Mouse (Mus musculus): ENCODE measurements around the gene Clns1a.
A peak's percentile ranks its signal among the peaks of the same experiment; 100 is the strongest.

Clns1a gene

DNA sequence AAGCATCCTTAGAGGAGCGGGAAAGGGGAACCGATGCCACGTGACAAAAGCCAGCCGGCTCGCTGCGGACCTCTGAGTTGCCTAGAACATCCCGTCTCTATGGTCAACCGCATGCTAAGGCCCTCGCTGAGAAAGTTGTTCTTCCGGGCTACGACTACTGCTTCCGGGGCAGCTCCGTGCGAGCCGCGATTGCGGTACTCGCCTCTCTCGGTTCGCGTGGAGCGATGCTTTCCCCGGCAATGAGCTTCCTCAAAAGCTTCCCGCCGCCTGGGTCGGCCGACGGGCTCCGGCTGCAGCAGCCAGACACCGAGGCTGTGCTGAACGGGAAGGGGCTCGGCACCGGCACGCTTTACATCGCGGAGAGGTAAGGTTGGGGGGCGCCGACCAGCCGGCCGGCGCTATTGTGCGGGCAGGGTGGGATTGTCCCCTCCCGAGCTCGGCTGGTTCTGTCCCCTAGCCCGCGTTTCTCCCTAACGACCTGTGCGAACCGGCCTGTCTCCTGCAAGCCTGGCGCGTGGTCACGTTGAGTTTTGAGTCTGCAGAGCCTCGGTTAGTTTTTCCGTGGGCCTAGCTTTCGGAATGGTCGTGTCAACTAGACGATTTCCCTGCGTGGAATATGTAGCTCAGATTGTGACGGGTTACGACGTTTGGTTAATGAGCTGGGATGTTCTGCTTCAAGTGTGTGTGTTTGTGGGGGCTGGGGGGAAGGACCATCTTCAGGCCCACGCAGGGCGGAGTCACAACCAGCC, at the start of gene Clns1a:
Clns1a (plus strand) TSS at position 129 of the 749 bp plus-strand sequence.
- peak; percentile 95 for DNase-seq (ENCODE audit: low read depth, low spot score)
- H3K27me3 ChIP-seq (ENCODE audit: control insufficient read depth, insufficient read depth, low read length, poor library complexity, severe bottlenecking), result no peaks in the 10 kb centered on the region
- no peaks in the 10 kb centered on the region for H3K36me3 ChIP-seq (ENCODE audit: control insufficient read depth, insufficient read depth, low read length, poor library complexity, severe bottlenecking)

DNA sequence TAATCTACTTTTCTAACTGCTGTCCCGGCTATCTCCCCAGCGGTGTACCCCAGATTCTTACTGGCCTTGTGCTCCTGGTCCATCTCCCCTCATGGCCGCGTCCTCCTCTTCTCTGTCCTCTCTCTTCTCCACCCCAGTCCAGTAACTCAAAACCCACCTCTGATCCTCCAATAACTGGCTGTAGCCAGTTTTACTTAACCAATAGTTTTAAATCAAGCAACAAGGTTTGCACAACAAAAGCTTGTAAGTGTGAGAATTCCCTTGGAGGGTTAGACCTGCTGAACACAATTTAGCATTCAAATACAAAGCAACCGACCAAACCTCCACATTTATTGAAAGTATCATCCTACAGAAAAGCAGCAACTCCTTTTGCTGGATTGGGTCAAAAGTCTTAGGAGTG, 48.8 kb upstream of the Clns1a start:
- no peaks in the 10 kb centered on the region for H3K36me3 ChIP-seq (ENCODE audit: control insufficient read depth, insufficient read depth, low read length, poor library complexity, severe bottlenecking)
- no peaks in the 10 kb centered on the region for H3K27me3 ChIP-seq (ENCODE audit: control insufficient read depth, insufficient read depth, low read length, poor library complexity, severe bottlenecking)
- no peak for DNase-seq (ENCODE audit: low read depth, low spot score)

DNA sequence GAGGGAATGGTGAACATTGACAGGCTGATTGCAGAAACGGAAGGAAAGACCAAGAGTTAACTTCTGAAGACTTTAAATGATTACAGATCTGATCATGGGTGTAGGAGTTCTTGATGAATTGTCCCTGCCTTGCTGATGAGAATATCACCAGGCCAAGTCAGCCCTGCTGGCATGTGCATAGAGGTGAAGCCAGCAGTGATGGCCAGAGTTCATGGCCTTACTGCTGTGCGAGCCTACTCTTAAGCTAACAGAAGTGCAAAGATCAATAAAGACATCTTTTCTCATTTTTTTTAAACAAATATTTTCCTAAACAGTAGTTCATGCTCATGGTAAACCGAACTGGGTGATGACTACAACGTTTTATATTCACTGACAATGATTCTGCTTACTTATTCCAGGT, 45.7 kb upstream of the Clns1a start:
- Histone ChIP-seq H3K36me3 (ENCODE audit: control insufficient read depth, insufficient read depth, low read length, poor library complexity, severe bottlenecking) (peaks cover 1% of the 10 kb centered on the region; the same call in 1 of the 2 replicates), H3K27me3 (ENCODE audit: control insufficient read depth, insufficient read depth, low read length, poor library complexity, severe bottlenecking) (no peaks in the 10 kb centered on the region)
- no peak for DNase-seq (ENCODE audit: low read depth, low spot score)

DNA sequence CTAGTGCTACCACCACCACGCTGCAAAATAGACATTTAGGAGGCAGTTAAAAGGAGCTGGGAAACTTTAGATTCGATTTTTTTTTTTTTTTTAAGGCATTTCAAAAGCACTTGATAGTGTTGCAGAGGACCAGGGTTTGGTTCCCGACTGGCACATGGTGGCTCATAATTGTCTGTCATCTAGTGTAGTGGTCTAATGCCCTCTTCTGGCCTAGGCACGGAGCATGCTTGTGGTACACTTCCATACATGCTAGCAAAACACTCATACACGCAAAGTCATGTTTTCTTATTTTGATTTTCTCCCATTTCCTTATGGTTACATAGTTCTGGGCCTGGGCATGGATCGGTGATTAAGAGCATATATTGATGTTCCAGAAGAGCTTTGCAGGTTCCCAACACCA, 40.3 kb upstream of the Clns1a start:
- H3K27me3 ChIP-seq (ENCODE audit: control insufficient read depth, insufficient read depth, low read length, poor library complexity, severe bottlenecking), result no peaks in the 10 kb centered on the region
- peaks cover 6% of the 10 kb centered on the region for H3K36me3 ChIP-seq (ENCODE audit: control insufficient read depth, insufficient read depth, low read length, poor library complexity, severe bottlenecking)
- peak; percentile 15 for DNase-seq (ENCODE audit: low read depth, low spot score)

DNA sequence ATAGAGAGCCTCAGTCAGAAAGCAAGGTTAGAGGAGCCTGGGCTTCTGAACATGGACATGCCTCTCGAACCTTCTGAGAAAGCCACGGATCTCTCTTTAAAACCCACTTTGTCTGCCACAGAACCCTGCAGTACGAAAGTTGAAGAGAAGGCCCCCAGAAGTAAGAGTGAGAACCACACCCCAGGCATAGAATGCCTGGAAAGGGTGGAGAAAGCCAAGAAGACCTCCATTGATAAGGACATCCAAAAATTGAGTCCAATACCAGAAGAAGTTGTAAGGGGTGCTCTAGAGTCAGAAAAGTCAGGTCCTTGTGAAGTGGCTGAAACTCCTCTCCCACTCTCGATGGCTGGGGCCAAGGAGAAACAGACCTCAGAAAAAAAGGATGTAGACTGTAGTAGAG, 34.8 kb upstream of the Clns1a start:
- no peaks in the 10 kb centered on the region for H3K27me3 ChIP-seq (ENCODE audit: control insufficient read depth, insufficient read depth, low read length, poor library complexity, severe bottlenecking)
- H3K36me3 ChIP-seq (ENCODE audit: control insufficient read depth, insufficient read depth, low read length, poor library complexity, severe bottlenecking), result peaks cover 16% of the 10 kb centered on the region; the same call in 1 of the 2 replicates
- no peak for DNase-seq (ENCODE audit: low read depth, low spot score)

DNA sequence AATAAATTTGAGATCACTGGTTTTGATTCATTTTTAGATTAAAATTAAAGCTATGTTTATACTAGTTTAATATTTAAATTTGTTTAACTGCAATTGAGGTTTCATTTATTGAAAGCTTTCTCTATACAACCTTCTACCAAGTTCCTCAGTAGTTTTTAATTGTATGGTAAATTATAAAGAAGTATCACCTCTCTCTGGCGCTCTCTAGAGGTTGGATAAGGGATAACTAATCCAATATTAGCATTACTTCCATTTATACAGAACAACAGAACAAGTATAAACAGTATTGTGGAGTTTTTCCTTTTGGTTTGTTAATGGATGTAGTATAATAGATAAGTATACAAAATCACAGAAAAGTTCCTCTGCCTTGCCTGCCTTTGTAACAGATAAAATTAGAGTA, 17.2 kb upstream of the Clns1a start:
- DNase-seq (ENCODE audit: low read depth, low spot score), result peak; percentile 65
- Histone ChIP-seq H3K36me3 (ENCODE audit: control insufficient read depth, insufficient read depth, low read length, poor library complexity, severe bottlenecking) (peaks cover 9% of the 10 kb centered on the region), H3K27me3 (ENCODE audit: control insufficient read depth, insufficient read depth, low read length, poor library complexity, severe bottlenecking) (no peaks in the 10 kb centered on the region)

DNA sequence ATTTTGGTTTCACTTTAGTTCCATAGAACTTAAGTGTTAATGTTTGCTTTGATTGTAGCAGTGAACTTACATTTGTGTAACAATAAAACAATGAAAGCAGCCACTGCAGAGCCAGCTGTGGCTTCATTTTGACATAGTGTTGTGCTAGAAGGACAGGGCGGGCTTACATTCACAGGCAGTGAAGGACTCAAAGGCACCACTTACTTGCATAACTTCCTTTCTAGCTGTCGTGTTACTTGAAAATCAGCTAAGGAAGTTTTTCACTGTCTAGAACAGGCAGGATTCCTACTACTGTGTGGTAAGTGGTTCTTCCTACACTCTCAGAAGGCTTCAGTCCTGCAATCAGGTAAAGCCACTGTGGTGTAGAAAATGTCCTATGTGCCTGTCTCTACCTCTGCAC, 8.6 kb upstream of the Clns1a start:
- no peak for DNase-seq (ENCODE audit: low read depth, low spot score)
- Histone ChIP-seq H3K36me3 (ENCODE audit: control insufficient read depth, insufficient read depth, low read length, poor library complexity, severe bottlenecking) (peaks cover 2% of the 10 kb centered on the region; the same call in 1 of the 2 replicates), H3K27me3 (ENCODE audit: control insufficient read depth, insufficient read depth, low read length, poor library complexity, severe bottlenecking) (no peaks in the 10 kb centered on the region)

DNA sequence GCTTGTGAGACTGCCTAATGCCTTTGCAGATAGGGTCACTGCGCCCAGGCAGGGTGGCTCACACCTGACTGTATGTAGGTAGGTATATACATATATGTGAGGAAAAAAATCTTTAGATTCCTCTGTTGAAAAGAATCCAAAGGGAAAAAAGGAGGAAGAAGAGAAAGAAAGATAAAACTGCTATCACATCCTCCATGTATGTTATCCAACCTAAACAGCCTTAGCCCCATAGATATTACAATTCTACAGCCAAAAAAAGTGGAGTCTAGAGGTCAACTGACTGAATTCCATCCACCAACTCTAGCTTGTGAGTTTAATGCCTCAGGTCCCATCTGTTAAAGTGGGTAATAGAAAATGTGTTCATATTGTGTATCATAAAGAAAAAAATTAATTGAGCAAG, 993 bp upstream of the Clns1a start:
- no peaks in the 10 kb centered on the region for H3K36me3 ChIP-seq (ENCODE audit: control insufficient read depth, insufficient read depth, low read length, poor library complexity, severe bottlenecking)

DNA sequence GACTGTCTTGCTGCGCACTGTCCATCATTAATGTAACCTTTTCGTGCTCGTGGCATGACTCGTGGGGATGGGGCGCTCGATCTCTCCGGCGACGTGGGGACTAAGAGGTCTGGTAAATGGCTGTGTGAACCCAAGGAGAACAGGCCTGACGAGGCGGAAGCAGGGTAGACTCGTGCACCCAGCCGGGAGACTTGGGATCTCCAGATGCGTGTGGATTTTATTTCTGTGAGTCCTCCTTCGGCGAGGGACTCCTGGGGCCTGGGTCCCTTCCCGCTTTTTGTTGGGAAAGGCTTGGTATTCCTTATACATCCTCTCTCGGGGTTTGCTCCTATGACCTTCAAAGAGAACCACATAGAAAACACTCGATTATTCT, 315 bp upstream of the Clns1a start:
- no peak for DNase-seq (ENCODE audit: low read depth, low spot score)
- Histone ChIP-seq H3K27me3 (ENCODE audit: control insufficient read depth, insufficient read depth, low read length, poor library complexity, severe bottlenecking) (no peaks in the 10 kb centered on the region), H3K36me3 (ENCODE audit: control insufficient read depth, insufficient read depth, low read length, poor library complexity, severe bottlenecking) (no peaks in the 10 kb centered on the region)

More for the DNA sequence above, 993 bp upstream of the Clns1a start:
- no peak for DNase-seq (ENCODE audit: low read depth, low spot score)
- no peaks in the 10 kb centered on the region for H3K27me3 ChIP-seq (ENCODE audit: control insufficient read depth, insufficient read depth, low read length, poor library complexity, severe bottlenecking)

DNA sequence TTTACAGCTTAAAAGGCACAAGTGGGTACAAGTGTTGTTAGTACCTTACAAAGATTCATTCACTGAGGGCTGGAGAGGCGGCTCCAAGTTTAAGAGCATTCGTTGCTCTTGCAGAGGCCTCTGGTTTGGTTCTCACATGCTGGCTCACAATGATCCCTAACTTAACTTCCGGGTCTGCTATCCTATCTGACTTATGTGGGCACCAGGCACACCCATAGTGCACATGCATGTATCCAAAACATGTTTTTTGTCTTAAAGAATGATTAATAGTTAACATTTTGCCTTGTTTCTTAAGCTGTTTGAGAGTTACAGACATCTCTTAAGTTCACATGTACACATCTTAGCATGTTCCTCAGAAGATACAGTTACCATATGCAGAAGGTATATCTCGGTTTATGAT, 3.7 kb downstream of the Clns1a start:
- H3K27me3 ChIP-seq (ENCODE audit: control insufficient read depth, insufficient read depth, low read length, poor library complexity, severe bottlenecking), result no peaks in the 10 kb centered on the region
- no peak for DNase-seq (ENCODE audit: low read depth, low spot score)
- no peaks in the 10 kb centered on the region for H3K36me3 ChIP-seq (ENCODE audit: control insufficient read depth, insufficient read depth, low read length, poor library complexity, severe bottlenecking)

DNA sequence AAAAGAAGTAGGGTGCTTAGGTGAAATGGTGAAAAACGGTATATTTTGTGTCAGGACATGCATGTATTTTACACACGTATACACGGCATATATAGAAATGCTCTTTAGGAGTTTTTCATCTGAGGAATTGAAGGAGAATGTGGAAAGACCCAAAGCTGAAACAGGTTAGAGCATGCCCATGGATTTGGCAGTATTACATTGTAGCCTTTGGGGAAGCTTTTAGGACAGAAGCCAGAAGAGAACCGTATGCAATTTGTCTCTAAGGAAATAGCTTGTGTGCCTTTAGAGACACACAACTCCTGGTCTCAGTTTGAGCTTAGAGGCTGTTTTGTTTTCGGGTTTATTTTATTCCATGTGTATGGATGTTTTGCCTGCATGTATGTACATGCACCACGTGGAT, 4.7 kb downstream of the Clns1a start:
- no peaks in the 10 kb centered on the region for H3K27me3 ChIP-seq (ENCODE audit: control insufficient read depth, insufficient read depth, low read length, poor library complexity, severe bottlenecking)
- no peak for DNase-seq (ENCODE audit: low read depth, low spot score)
- H3K36me3 ChIP-seq (ENCODE audit: control insufficient read depth, insufficient read depth, low read length, poor library complexity, severe bottlenecking), result no peaks in the 10 kb centered on the region

DNA sequence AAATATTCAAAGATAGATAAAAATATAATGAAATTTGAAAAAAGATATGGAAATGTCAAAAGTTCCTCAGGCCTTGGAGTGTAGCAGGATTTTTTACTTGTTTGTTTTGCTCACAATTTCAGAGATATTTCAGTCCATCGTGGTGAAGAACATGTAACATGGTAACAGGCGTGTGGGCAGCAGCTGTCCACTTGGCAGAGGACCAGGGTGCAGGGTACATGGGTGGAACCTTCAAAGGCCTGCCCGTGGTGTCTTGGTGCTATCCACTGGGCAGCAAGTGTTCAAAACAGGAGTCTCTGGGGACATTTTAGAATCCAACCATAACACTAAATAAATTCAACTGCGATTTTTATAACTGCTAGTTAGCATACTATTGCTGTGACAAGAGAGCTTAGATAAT, 10.7 kb downstream of the Clns1a start:
- Histone ChIP-seq H3K36me3 (ENCODE audit: control insufficient read depth, insufficient read depth, low read length, poor library complexity, severe bottlenecking) (peaks cover 2% of the 10 kb centered on the region; the same call in 1 of the 2 replicates), H3K27me3 (ENCODE audit: control insufficient read depth, insufficient read depth, low read length, poor library complexity, severe bottlenecking) (no peaks in the 10 kb centered on the region)
- no peak for DNase-seq (ENCODE audit: low read depth, low spot score)

DNA sequence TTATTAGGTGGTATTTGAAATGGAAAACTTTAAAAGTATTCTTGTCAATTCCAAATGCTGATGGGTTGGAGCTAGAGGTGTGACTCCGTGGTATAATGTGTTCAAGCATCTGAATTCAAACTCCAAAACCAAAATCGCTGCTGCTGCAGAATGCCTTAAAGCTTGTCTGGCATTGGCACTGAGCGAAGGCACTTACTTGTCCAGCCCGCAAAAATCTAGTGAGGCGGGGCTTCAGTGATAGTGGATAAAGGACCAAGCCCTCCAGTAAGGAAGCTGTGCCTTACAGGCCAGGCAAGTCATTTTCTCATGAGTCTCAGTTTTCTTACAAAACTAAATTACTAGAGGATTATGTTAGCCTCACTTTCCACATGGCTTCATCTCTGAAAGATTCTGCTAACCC, 11.4 kb downstream of the Clns1a start:
- H3K27me3 ChIP-seq (ENCODE audit: control insufficient read depth, insufficient read depth, low read length, poor library complexity, severe bottlenecking), result no peaks in the 10 kb centered on the region
- DNase-seq (ENCODE audit: low read depth, low spot score), result no peak
- H3K36me3 ChIP-seq (ENCODE audit: control insufficient read depth, insufficient read depth, low read length, poor library complexity, severe bottlenecking), result peaks cover 6% of the 10 kb centered on the region; the same call in 1 of the 2 replicates

DNA sequence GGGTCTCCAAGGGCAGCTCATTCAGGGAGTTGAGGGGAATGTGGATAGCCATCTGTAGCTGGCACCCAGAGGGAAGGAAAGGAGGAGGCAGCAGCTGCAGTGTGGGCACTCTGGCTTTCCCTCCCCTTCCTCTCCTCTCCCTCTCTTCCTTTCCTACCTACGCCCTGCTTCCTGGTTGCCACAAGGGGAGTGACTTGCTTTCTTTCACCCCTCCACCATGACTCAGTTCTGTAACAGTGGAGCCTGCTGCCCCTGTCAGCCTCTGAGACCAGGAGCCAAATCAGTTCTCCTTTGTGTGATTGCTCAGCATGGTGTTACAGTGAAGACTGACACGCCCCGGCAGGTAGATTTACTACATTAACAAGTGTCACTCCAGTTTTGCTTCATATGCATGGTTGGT, 12.8 kb downstream of the Clns1a start:
- Histone ChIP-seq H3K36me3 (ENCODE audit: control insufficient read depth, insufficient read depth, low read length, poor library complexity, severe bottlenecking) (peaks cover 7% of the 10 kb centered on the region; the same call in 1 of the 2 replicates), H3K27me3 (ENCODE audit: control insufficient read depth, insufficient read depth, low read length, poor library complexity, severe bottlenecking) (no peaks in the 10 kb centered on the region)
- no peak for DNase-seq (ENCODE audit: low read depth, low spot score)

DNA sequence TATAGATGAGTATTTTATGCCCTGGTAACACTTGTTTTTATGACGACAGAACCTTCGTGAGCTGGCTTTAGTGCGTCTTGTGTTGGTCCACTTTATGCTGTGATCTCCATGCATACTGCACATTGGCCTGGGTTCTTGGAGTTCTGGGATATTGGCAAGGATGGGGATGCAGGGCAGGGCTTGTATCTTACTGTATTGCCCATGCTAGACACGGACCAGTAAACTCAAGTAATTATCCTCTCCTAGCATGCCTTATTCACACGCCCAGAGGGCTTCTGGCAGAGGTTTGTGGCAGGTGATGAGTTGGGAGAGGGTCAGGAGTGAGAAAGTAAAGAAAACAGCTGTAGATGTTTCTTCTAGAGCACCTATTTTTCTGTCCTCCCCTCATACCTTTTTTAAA, 18.2 kb downstream of the Clns1a start:
- no peaks in the 10 kb centered on the region for H3K27me3 ChIP-seq (ENCODE audit: control insufficient read depth, insufficient read depth, low read length, poor library complexity, severe bottlenecking)
- H3K36me3 ChIP-seq (ENCODE audit: control insufficient read depth, insufficient read depth, low read length, poor library complexity, severe bottlenecking), result peaks cover 22% of the 10 kb centered on the region
- no peak for DNase-seq (ENCODE audit: low read depth, low spot score)

DNA sequence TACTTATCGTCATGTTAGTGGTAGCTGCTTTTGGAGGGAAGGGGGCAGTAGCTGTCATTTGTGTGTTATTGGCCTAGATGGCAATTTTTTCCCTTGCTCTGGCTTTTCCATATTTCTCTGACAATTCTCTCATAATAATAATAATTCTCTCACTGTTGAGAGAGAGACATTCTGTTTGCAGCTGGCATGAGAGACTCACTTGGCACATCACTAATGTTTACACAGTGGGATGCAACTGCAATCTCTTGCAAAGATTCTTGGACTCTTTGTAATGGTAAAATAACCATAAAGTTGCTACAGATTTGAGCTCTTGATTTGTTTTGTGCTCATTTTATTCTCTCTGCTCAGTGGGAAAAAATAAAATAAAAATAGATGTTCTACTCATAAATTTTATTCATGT, 20.9 kb downstream of the Clns1a start:
- DNase-seq (ENCODE audit: low read depth, low spot score), result no peak
- Histone ChIP-seq H3K36me3 (ENCODE audit: control insufficient read depth, insufficient read depth, low read length, poor library complexity, severe bottlenecking) (peaks cover 23% of the 10 kb centered on the region), H3K27me3 (ENCODE audit: control insufficient read depth, insufficient read depth, low read length, poor library complexity, severe bottlenecking) (no peaks in the 10 kb centered on the region)

Measured in splenic B cell, adult 2 months (primary cell).